Mouse (Mus musculus) mouse trophoblast stem cell (cell line): ENCODE results near the gene Jmjd8.
"Not testable (repeated sequence)": the region's sequence is repeated elsewhere in the genome, so short reads cannot be mapped to it uniquely, and the experiment has no call there.

Experiments
- in situ Hi-C, 2 experiments: fragments of 300-500 bp; cut with MseI, MboI; formaldehyde crosslinking; loops; 2 replicates in 1 of 2; 3 replicates in 1 of 2; pipeline ENCODE4 v1.15.1; 2025

Jmjd8 gene

DNA sequence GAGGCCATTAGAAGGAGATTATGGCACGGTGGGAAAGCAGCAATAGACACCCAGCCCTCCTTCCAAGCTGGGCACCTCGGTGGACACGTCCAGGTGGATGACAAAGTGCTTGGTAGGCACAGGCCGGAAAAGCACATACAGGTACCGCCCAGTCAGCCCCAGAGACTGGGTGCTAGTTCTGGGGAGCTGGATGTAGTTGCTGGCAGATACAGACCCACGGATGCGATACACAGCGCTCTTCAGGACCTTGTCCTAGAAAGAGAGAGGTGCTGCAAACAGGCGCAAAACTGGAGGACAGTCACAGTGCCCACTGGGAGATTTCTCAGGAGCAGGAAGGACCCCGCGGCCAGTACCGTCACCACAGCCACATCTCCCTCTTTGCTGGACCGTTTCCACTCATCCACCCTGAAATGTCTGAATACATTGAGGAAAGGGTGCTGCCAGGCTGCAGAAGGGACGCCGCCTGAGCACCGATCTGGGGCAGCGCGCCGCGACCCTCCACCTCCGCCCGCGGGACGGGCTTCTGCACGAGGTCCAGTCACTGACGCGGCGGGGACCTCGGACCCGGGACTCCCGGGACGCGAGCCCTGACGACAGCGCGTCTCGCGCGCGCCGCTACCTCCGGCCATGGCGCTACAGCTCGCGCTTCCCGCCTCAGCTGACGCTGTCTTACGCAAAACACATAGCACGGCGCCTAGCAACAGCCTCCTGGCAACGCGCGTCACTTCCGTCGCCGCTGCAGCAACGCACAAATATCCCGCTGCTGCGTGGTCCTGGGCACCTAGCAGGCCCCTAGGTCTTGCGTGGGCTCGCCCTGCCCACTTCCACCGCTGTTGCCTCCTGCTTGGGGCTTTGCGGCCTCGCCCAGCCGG is 32.4 kb downstream of the Jmjd8 start, which contains the start of gene Wdr90:
TSS of gene Wdr90 (minus strand) at position 670 of the 872 bp plus-strand sequence.
- in situ Hi-C loops = no loop called here

DNA sequence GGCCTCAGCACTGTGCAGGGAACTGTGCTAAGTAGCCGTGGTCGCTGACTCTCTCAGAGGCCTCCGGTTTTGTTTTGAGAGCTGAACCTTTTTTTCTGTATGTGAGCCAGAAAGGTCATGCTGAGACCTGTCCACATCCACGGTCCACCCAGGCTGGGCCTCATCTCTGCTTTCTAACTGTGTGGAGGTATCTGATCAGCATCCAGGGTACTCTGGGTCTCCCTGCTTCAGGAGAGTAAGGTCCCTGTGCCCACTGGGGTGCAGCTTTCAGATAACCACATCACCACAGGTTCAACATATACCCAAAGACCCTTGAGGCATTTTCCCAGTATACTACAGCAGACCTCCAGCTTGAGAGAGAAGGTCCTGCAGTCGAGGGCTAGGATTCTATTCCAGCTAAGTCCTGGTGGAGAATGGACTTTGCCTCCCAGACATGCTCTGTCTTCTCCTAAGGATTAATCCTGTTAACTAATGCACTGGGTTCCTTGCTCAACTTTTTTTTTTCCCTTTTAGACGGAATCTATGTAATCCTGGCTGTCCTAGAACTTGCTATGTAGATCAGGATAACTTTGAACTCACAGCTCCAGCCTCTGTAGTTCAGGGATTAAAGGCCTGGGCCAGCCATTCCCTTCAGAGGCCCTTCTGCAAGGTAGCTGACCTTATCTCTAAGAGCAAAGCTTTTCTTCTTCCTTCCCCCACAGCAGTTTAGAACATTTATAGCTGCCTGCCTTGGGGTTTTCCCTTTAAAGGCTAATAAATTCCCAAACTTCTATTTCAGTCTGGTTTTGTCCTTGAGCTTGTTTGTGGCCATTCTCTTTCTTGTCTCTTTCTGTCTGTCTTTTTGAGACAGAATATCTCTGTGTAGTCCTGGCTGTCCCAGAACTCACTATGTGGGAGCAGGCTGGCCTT is 33.3 kb downstream of the Jmjd8 start:
- in situ Hi-C loops = no loop called here

DNA sequence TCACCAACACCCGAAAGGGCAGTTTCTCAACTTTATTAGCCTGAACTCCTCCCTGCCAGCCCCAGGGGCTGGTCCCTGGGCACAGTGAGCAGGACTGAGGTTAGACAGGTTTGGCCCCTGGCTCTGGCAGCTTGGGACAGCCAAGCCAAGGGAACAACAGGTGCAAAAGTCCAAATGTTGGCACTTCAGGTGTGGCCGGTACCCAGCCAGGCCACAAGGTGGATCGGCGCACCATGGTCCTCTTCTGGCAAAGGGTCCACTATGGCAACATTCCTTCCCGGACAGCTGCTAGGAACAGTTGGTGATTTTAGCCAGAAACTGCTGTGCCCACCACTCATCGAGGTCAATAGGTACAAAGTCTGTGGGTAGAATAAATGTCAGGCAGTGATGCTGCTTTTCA is 35.0 kb downstream of the Jmjd8 start:
- in situ Hi-C loops = no loop called here

DNA sequence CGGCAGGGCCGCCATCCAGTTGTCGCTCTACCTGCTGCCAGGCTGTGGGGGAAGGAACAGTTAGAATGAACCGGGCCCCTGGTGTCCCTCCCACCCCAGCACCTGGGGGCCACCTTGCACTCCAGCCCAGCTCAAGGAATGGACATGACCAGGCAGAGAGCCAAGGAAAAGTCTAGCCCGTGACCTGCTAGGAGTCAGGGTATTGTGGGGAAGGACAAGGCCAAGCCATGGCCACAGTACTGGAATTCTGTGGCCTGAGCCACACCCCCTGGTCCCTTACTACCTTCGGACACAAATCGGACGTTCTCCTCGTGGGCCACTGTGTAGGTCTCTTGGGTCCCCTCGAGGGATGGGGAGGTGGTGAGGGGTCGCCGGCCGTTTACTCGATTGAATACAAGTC is 35.6 kb downstream of the Jmjd8 start:
- in situ Hi-C loops = no loop called here

- in situ Hi-C loops = no loop called here
Observed at GRCm38 (mm10) chr17:25865288-25865687, 36.6 kb downstream of the Jmjd8 start.

DNA sequence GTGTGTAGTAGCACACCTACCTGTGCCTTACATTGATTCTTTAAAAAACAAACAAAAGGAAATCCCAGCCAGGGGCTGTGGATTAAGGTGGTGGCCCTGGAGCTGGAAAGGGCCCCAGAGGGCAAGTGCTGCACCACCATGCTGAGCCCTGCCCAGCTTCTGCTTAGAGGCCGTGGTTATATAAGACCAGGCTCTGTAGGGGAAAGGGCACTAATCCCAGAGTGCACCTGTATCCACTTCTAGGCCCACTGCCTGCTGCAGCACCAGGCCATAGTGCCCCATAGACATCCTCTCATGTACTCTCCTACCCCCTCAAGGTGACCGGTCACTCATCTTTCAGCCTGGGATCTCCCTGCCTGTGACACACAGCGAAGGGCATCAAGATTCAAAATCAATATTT is 37.5 kb downstream of the Jmjd8 start:
- in situ Hi-C loops = no loop called here

DNA sequence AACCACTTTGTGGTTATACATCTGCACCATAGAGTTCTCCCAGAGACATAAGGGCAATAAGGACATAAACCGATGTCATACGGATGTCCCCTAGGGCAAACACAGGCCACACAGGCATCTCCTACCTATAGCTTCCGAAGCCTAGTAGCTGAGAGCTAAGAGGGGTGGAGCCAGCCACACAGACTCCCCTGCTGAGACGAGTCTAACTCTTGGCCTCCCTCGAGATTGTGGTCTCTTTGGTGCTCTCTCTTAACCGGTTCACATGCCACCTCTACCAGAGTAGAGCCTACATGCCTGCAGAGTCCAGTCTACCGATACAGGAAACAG is 38.8 kb downstream of the Jmjd8 start:
- in situ Hi-C loops = no loop called here

DNA sequence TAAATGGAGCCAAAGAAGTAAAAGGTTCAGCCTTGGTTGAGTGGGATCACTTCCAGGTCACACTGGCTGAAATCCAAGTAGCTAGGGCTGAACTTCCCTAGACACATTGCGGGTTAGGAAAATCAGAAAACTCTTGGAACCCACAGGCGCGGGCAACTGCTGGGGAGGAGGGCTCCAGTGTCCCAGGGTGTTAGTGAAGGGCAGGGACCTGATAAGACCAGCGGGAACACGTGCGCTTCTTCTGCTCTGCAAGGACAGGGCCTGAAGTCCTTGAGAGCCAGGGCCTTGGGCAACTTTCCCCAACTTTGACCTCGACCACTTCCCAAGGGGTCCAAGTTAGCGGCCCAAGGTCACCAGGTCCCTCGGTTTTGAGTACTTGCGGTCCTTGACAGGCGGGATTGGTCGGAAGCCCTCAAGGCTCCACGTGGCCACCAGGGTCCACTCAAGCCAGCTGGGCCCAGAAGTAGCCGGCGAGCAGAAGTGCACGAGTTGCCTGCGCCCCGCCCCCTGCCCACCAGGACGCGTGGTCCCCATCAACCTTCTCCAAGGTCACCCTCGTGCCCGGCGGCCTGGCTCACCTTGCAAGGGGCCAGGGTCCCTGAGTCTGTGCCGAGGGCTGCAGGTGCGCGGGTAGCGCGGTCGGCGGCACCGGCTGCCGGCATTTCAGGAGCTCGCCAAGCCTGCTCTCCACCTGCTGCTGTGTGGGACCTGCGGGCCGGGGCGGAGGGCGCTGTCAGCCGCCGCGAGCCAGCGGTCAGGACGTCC is 39.4 kb downstream of the Jmjd8 start:
- in situ Hi-C loops = no loop called here

- in situ Hi-C loops = no loop called here
Observed at GRCm38 (mm10) chr17:25868601-25869191, 40.0 kb downstream of the Jmjd8 start, which contains the start of gene Mcrip2. TSS of gene Mcrip2 (minus strand) at chr17:25868764.

- in situ Hi-C loops = no loop called here
Observed at GRCm38 (mm10) chr17:25869498-25869897, 40.8 kb downstream of the Jmjd8 start.

GRCm38 (mm10) chr17:25869954-25870353 is 41.3 kb downstream of the Jmjd8 start:
- in situ Hi-C loops = no loop called here

GRCm38 (mm10) chr17:25871566-25871965 is 42.9 kb downstream of the Jmjd8 start:
- in situ Hi-C loops = not testable (repeated sequence)

DNA sequence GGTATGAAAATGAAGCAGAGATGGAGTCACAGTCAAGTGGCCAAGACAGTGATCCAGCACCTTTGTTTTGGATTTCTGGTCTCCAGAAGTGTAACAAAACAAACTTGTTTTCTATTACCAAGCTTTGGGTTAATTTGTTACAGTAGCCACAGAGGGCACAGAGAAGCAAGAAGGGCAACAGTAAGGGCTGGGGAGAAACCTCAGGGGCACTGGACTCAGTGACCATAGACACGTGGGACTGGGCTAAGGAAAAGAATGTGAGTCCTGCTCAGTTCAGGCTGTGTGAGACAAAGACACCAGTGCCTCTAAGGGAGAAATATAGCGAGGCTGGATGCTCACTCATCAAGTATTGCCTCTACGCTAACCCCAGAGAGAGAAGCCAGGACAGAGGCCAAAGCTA is 44.0 kb downstream of the Jmjd8 start:
- in situ Hi-C loops = no loop called here

DNA sequence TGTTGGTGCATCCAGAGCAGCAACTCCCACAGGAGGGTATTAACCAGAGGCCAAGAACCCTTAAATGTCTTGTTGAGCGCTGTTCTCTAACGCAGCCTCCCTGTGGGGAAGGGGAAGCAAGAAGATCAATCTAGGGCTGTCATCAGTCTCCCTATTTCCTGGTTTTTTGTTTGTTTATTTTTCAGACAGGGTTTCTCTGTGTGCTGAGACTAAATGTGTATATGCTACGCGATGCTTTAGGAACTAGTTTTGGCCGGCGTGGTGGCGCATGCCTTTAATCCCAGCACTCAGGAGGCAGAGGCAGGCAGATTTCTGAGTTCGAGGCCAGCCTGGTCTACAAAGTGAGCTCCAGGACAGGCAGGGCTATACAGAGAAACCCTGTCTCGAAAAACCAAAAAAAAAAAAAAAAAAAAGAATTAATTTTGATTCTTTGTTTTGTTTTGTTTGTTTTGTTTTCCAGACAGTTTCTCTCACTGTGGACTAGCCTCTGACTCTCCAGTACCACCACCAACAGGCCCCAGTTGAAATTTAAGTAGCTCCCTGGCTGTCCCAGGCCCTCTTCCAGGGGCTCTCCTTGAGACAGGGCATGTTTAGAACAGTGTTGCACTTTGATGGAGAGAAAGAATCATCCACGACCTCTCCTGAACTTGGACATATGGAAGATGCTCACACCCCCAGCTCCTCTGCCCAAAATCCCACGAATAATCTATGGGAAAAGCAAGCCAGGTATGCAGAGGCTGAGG is 44.9 kb downstream of the Jmjd8 start:
- in situ Hi-C loops = no loop called here

- in situ Hi-C loops = no loop called here
Observed at GRCm38 (mm10) chr17:25874148-25874720, 45.6 kb downstream of the Jmjd8 start.

DNA sequence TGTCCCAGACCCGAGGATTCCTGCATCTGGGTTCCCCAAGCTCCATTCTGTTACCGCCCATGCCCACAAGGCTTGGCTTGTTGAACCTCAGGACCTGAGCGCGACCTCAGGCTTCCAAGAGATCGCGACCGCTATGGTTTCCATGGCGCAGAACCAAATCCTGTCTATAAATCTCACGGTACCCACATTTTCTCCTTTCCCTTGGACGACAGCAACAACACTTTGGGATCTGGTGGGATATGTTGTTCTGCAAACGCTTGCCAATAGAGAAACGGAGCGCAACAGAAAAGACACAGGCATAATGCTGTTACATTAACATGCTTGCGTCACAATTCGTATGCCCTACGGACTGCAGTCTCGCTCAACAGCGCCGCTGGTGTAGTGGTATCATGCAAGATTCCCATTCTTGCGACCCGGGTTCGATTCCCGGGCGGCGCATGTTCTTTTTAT is 46.1 kb downstream of the Jmjd8 start, which contains the start of gene Mettl26:
TSS of gene Mettl26 (plus strand) at position 354 of the 450 bp plus-strand sequence.
- in situ Hi-C loops = no loop called here

DNA sequence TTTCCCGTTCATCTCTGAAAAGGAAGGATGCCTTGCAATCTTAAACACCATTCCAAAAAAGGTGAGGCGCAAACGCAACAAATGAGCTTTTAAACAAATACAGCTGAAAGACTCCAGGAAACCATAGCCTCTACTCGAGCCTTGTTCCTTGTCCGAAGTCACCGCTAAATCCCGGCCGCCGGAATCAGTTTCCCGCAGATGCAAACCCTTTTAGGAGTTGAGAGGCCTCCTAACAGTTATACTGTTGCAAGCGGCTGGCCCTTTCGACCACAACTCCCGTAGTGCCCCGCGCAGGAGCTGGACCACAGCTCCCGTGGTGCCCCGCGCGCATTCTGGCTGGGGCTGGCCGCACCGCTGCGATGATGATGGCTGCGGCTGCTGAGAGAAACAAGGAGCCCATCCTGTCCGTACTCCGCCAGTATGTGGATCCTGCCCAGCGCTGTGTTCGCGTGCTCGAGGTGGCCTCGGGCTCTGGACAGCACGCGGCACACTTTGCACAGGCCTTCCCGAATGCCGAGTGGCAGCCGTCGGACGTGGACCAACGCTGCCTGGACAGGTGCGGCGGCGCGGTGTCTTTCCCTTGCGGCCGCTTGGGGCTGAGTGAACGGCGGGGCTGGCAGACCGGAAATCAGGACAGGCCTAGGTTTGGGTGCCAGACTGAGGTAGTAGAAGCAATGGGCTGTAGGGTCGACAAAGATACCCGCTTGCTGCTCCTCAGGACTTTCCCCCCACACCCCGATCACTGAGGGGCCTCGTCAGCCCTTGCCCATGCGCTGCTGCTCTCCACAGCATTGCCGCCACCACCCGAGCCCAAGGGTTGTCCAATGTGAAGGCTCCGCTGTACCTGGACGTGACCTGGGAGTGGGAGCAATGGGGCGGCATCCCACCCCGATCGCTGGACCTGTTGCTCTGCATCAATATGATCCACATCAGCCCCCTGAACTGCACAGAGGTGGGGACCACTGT is 46.8 kb downstream of the Jmjd8 start:
- in situ Hi-C loops = no loop called here

GRCm38 (mm10) chr17:25876347-25876915 is 47.8 kb downstream of the Jmjd8 start:
- in situ Hi-C loops = no loop called here

- in situ Hi-C loops = no loop called here
Observed at GRCm38 (mm10) chr17:25877025-25877424, 48.4 kb downstream of the Jmjd8 start.
